Mouse (Mus musculus) myocyte (in vitro differentiated cells): ENCODE measurements around the gene Ocel1.

Experiments used
- CEBPB ChIP-seq: IDR thresholded peaks from 2 replicates; pipeline ENCODE4 v1.6.1; 2011; ENCODE audit warnings: mild to moderate bottlenecking, moderate library complexity; ENCODE audit not compliant: poor library complexity, insufficient read depth, severe bottlenecking
- E2F4 ChIP-seq: IDR thresholded peaks from one replicate; pipeline ENCODE4 v1.6.1; 2011; ENCODE audit warnings: mild to moderate bottlenecking, control low read depth, moderate library complexity; ENCODE audit not compliant: insufficient read depth
- MAX ChIP-seq: IDR thresholded peaks from one replicate; pipeline ENCODE4 v1.6.1; 2011; ENCODE audit warnings: low read depth, mild to moderate bottlenecking, control low read depth
- MYOD1 ChIP-seq, 3 experiments: IDR thresholded peaks; one replicate each; pipeline ENCODE4 v1.6.1; 2011; ENCODE audit warnings: control low read depth in 2 of 3, low read depth in 2 of 3, mild to moderate bottlenecking in 2 of 3, moderate library complexity in 1 of 3; ENCODE audit not compliant: insufficient read length in 2 of 3, control insufficient read depth in 1 of 3
- MYOG ChIP-seq, 3 experiments: IDR thresholded peaks; one replicate each; pipeline ENCODE4 v1.6.1; 2011; ENCODE audit warnings: control low read depth in 2 of 3, low read depth in 2 of 3, mild to moderate bottlenecking in 2 of 3; ENCODE audit not compliant: insufficient read length in 2 of 3, control insufficient read depth in 1 of 3, insufficient read depth in 1 of 3
- POLR2A ChIP-seq: IDR thresholded peaks from one replicate; pipeline ENCODE4 v1.6.1; 2011; ENCODE audit warnings: low read depth, mild to moderate bottlenecking, control low read depth, moderate library complexity; ENCODE audit not compliant: insufficient read length
- POLR2AphosphoS2 ChIP-seq: IDR thresholded peaks from one replicate; pipeline ENCODE4 v1.6.1; 2011; ENCODE audit warnings: low read depth, control low read depth; ENCODE audit not compliant: insufficient read length
- REST ChIP-seq: IDR thresholded peaks from one replicate; pipeline ENCODE4 v1.6.1; 2011; ENCODE audit warnings: mild to moderate bottlenecking, control low read depth, moderate library complexity; ENCODE audit not compliant: insufficient read depth, insufficient read length
- SRF ChIP-seq: IDR thresholded peaks from one replicate; pipeline ENCODE4 v1.6.1; 2011; ENCODE audit warnings: low read depth; ENCODE audit not compliant: control insufficient read depth, insufficient read length
- TCF12 ChIP-seq: IDR thresholded peaks from one replicate; pipeline ENCODE4 v1.6.1; 2011; ENCODE audit warnings: mild to moderate bottlenecking, control low read depth; ENCODE audit not compliant: poor library complexity, insufficient read depth, severe bottlenecking
- TCF3 ChIP-seq: IDR thresholded peaks from one replicate; pipeline ENCODE4 v1.6.1; 2011; ENCODE audit warnings: low read depth, control low read depth; ENCODE audit not compliant: insufficient read length
- USF1 ChIP-seq: IDR thresholded peaks from one replicate; pipeline ENCODE4 v1.6.1; 2011; ENCODE audit warnings: low read depth, mild to moderate bottlenecking, control low read depth, moderate library complexity

GRCm38 (mm10) chr8:71404011-71404410 lies 32.9 kb downstream of the Ocel1 start:
- TF ChIP-seq MYOD1 (IDR thresholded peaks at IDR 0.05; ENCODE audit: control insufficient read depth in 1 of 3, insufficient read length in 2 of 3, low read depth in 2 of 3) (no peak), POLR2A (no peak), POLR2AphosphoS2 (peak; percentile 52), USF1 (no peak), TCF12 (no peak), MAX (no peak), E2F4 (no peak), CEBPB (no peak), MYOG (IDR thresholded peaks at IDR 0.05; ENCODE audit: control insufficient read depth in 1 of 3, insufficient read depth in 1 of 3, insufficient read length in 2 of 3, low read depth in 2 of 3) (no peak), SRF (no peak), TCF3 (no peak), REST (no peak)
